Mouse (Mus musculus): ENCODE results near the gene Zfp189. TPM values are rescaled to one million over a fixed set of nuclear protein-coding genes. Genes with fewer than 3 reads are reported as not detected.
"Not testable (repeated sequence)": the region's sequence is repeated elsewhere in the genome, so short reads cannot be mapped to it uniquely, and the experiment has no call there.

Gene Zfp189
- polyA plus RNA-seq (2015; fragmentation: Nextera tagmentation; extraction: Ambion mirVana), result 7.0 and 7.8 TPM in 2 replicates

DNA sequence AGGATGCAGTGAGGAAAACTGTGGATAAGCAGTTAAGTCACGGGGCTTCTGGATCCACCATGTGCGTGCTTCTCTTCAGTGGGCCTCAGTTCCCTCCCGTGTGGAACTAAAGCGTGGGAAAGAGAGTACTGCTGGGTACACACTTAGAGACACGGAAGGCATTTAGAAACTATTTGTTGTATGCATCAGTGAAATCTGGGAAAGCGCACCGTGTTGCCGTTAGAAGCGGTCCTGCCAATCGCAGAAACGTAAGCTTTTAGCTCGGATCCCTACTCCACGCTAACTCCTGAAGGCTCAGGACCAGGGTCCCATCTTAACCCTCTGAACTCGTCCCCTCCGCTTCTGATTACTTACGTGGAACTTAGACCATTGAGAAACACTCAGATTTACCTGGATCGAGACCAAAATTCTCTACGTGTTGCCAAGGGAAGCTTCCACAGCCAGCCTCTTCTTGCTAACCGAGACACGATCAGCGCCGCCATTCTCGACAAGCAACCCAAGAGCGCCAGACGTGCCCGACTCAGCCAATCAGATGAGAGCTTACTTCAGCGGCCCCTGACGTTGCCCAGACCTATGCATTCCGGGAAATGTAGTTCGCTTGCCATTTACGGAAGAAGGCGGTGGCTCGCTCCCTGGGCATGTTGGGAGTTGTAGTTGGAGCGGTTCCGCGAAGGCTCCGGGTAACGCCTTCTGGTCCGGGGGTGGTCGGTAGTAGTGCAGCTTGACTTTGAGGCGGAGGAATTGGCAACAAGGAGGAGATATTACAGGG lies at the start of gene Zfp189, which contains the start of gene Mrpl50:
Gene Zfp189 (plus strand): TSS at position 605 of the 769 bp plus-strand sequence.
Gene Mrpl50 (minus strand): TSS at position 522 of the 769 bp plus-strand sequence.
- Histone ChIP-seq H3K4me3 (ENCODE audit: low read length) (peak within 1 kb of the TSS; percentile 69), H3K4me2 (ENCODE audit: low read depth, low read length) (peak within 1 kb of the TSS; percentile 85), H3K4me1 (ENCODE audit: control insufficient read depth, insufficient read depth, low read length) (peaks cover 7% of the 10 kb centered on the region), H3K9me3 (replicated peaks; ENCODE audit: control insufficient read depth, low read length) (no peaks in the 10 kb centered on the region), H3K36me3 (ENCODE audit: control insufficient read depth, insufficient read depth) (peaks cover 20% of the 10 kb centered on the region), H3K27ac (ENCODE audit: low read length) (peak within 1 kb of the TSS; percentile 66), H3K27me3 (ENCODE audit: control insufficient read depth, insufficient read depth, low read length) (no peaks in the 10 kb centered on the region), H3K9ac (ENCODE audit: low read length) (peak within 1 kb of the TSS; percentile 91)
- under 1% methylated on average over 41 of the region's 41 CpGs for WGBS
- peak; percentile 99 for ATAC-seq (replicated peaks; ENCODE audit: extremely low read depth, insufficient read depth, low FRiP score)

DNA sequence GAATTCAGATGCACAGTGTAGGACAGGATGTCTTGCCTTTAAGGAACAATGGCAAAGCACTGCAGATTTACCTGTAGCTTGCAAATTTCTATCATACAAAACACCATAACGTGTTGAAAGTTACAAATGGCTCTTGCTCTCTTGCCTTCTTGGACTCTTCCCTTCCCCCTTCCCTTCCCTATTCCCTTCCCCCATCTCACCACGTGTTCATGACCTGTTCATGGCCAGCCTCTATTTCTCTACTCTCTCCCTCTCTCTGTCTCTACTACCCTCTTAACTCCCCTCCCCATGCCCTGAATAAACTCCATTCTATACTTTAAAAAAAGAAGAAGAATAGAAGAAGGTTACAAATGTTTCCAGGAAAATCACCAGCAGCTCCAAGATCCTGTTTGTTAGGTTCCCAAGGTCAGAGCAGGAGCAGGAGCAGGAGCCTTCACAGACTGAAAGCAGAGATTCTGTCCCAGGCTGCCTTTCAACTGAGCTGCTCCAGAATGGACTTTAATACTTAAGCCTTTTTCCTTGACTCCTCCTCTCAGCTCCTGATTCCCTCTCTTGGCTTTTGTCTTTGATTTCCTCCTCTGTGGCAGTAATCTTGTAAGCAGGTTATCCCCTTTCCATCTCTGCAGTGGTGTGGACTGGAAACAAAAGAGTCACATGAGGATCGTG lies 47.4 kb upstream of the Zfp189 start, which contains the start of gene Acnat1:
Gene Acnat1 (minus strand): TSS at position 478 of the 666 bp plus-strand sequence.
- ATAC-seq (replicated peaks; ENCODE audit: extremely low read depth, insufficient read depth, low FRiP score), result no peak
- no peaks in the 10 kb centered on the region for H3K9me3 ChIP-seq (replicated peaks; ENCODE audit: control insufficient read depth, low read length)
- H3K4me1 ChIP-seq (ENCODE audit: control insufficient read depth, insufficient read depth, low read length), result peaks cover 2% of the 10 kb centered on the region; the same call in 1 of the 2 replicates
- no peak within 1 kb of the TSS for H3K27ac ChIP-seq (ENCODE audit: low read length)
- no peak within 1 kb of the TSS for H3K9ac ChIP-seq (ENCODE audit: low read length)
- H3K4me3 ChIP-seq (ENCODE audit: low read length), result no peak within 1 kb of the TSS
- no peak within 1 kb of the TSS for H3K4me2 ChIP-seq (ENCODE audit: low read depth, low read length)
- H3K27me3 ChIP-seq (ENCODE audit: control insufficient read depth, insufficient read depth, low read length), result no peaks in the 10 kb centered on the region
- WGBS, result 53% methylated on average over 3 of the region's 3 CpGs
- H3K36me3 ChIP-seq (ENCODE audit: control insufficient read depth, insufficient read depth), result no peaks in the 10 kb centered on the region

DNA sequence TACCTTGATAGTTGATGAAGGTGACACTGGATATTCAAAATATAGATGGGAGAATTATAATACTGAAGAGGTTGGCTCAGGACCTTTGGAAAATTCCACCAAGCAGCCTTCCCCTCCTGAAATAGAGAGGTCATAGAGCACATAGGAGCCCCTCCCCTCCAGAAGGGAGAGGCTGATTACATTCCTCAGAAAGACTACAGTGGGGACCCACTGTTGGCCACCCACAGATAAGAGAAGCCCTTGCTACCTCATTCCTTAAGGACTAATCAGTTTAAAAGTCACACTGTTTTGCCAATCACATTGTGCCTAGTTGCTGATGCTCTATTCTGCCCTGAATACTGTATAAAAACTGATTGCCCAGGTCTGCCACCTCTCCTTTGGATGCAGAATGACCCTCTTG lies 46.4 kb upstream of the Zfp189 start:
- no peak for ATAC-seq (replicated peaks; ENCODE audit: extremely low read depth, insufficient read depth, low FRiP score)
- no peak overlapping the region for H3K9ac ChIP-seq (ENCODE audit: low read length)

DNA sequence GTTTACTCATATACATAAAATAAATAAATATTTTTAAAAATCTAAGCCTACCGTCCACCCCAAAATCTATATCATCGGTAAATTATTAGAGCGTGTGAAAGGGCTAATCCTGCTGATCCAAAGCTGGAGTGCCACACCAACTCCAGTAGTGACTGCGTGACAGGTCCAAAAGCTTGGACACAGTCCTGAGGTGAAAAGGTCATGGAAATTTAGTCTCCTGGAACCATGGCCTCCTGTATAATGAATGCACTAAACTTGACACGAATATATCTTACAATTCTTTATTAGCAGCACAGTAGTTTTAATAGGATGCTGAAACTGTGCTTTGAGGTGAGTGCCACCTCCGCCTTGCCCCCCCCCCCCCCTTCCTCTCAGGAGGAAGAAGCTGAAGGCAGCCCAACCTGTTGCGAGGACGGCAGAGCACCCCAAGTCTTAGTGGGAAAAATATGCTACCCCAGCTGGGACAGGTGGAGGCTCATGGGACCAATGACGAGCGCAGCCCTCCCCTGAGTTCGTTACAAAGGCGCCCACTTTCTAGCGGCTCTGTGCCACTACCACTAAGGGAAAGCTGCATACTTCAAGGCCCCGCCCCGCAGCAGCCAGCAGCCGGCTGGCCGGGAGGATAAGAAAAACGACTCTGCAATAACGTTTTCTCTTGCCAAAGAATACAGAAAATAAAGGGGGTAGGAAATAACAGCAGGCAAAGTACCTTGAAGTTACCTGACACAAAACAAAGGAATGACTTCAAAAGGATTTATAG lies 42.7 kb upstream of the Zfp189 start:
- no peaks in the 10 kb centered on the region for H3K9me3 ChIP-seq (replicated peaks; ENCODE audit: control insufficient read depth, low read length)
- H3K4me1 ChIP-seq (ENCODE audit: control insufficient read depth, insufficient read depth, low read length), result peaks cover 4% of the 10 kb centered on the region; the same call in 1 of the 2 replicates
- peak overlapping the region; percentile 47 for H3K4me3 ChIP-seq (ENCODE audit: low read length)
- H3K9ac ChIP-seq (ENCODE audit: low read length), result peak overlapping the region; percentile 62
- 0 out of 2 replicates have a peak, but pooled peaks cover 2% of the 10 kb centered on the region for H3K27me3 ChIP-seq (ENCODE audit: control insufficient read depth, insufficient read depth, low read length)
- H3K36me3 ChIP-seq (ENCODE audit: control insufficient read depth, insufficient read depth), result no peaks in the 10 kb centered on the region
- WGBS, result 19% methylated on average over 19 of the region's 19 CpGs
- ATAC-seq (replicated peaks; ENCODE audit: extremely low read depth, insufficient read depth, low FRiP score), result no peak; the same call in 1 of the 2 replicates
- peak overlapping the region; percentile 69 for H3K4me2 ChIP-seq (ENCODE audit: low read depth, low read length)
- H3K27ac ChIP-seq (ENCODE audit: low read length), result no peak overlapping the region

More for the DNA sequence above, 46.4 kb upstream of the Zfp189 start:
- H3K4me1 ChIP-seq (ENCODE audit: control insufficient read depth, insufficient read depth, low read length), result peaks cover 2% of the 10 kb centered on the region; the same call in 1 of the 2 replicates
- H3K4me3 ChIP-seq (ENCODE audit: low read length), result no peak overlapping the region
- H3K4me2 ChIP-seq (ENCODE audit: low read depth, low read length), result no peak overlapping the region
- H3K27me3 ChIP-seq (ENCODE audit: control insufficient read depth, insufficient read depth, low read length), result no peaks in the 10 kb centered on the region
- no peak overlapping the region for H3K27ac ChIP-seq (ENCODE audit: low read length)
- no peaks in the 10 kb centered on the region for H3K9me3 ChIP-seq (replicated peaks; ENCODE audit: control insufficient read depth, low read length)
- no peaks in the 10 kb centered on the region for H3K36me3 ChIP-seq (ENCODE audit: control insufficient read depth, insufficient read depth)

DNA sequence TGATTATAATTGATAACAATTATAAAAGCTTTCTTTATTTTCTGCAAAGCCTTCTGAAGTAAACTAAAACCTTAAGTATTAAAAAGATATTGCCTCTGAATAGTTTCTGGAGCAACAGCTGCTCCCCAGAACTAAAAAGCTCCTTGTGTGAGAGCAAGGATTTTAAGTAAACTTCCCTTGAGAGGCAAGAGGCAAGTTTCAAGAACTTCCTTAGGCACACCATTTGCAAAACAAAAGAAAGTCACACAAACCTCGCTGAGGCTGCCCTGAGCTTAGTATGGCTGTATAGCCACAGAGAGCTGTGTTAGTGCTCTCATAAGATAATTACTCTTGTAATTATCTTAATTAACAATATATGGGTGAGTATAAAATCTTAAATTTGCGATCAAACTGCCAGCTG lies 41.9 kb upstream of the Zfp189 start:
- H3K27me3 ChIP-seq (ENCODE audit: control insufficient read depth, insufficient read depth, low read length); H3K4me2 ChIP-seq (ENCODE audit: low read depth, low read length); ATAC-seq (replicated peaks; ENCODE audit: extremely low read depth, insufficient read depth, low FRiP score); H3K4me3 ChIP-seq (ENCODE audit: low read length); H3K9me3 ChIP-seq (replicated peaks; ENCODE audit: control insufficient read depth, low read length); H3K27ac ChIP-seq (ENCODE audit: low read length); H3K4me1 ChIP-seq (ENCODE audit: control insufficient read depth, insufficient read depth, low read length); H3K36me3 ChIP-seq (ENCODE audit: control insufficient read depth, insufficient read depth); H3K9ac ChIP-seq (ENCODE audit: low read length): not testable (repeated sequence)
- 65% methylated on average over 2 of the region's 2 CpGs for WGBS

DNA sequence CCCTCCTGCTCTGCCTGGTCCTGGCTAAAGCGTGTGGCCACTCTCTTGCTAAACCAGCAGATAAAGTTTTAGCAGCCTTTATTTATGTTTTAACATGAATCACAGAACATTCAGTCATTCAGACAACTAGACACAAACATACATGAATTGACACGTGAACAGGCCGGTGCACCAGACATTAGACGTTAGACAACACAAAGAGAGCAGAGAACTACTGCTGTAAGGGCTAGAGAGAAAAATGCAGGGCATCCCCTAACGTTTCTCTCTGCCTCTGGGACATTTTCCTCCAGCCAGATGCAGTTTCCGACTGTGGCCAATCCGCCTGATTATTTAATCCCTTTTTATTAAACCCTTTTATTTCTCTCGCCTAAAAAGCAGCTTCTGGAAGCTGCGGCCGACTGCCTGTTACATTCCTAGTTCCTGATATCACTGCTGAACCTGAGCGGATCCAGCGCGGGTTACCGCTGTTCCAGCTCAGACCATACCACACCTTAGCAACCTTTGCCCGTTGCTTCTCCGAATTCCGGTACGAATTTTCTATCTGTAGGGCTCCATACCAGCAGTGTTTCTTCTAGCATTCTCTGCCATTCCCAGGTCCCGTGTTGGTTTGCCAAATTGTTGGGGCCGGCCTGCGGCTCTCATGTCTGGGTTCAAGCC lies 40.7 kb upstream of the Zfp189 start:
- H3K4me2 ChIP-seq (ENCODE audit: low read depth, low read length), result peak overlapping the region; percentile 40
- peaks cover 4% of the 10 kb centered on the region; the same call in 1 of the 2 replicates for H3K4me1 ChIP-seq (ENCODE audit: control insufficient read depth, insufficient read depth, low read length)
- 21% methylated on average over 21 of the region's 21 CpGs for WGBS
- no peaks in the 10 kb centered on the region for H3K36me3 ChIP-seq (ENCODE audit: control insufficient read depth, insufficient read depth)
- peak overlapping the region; percentile 14; the same call in 1 of the 2 replicates for H3K4me3 ChIP-seq (ENCODE audit: low read length)
- no peaks in the 10 kb centered on the region for H3K9me3 ChIP-seq (replicated peaks; ENCODE audit: control insufficient read depth, low read length)
- no peak for ATAC-seq (replicated peaks; ENCODE audit: extremely low read depth, insufficient read depth, low FRiP score)
- 0 out of 2 replicates have a peak, but pooled peaks cover 2% of the 10 kb centered on the region for H3K27me3 ChIP-seq (ENCODE audit: control insufficient read depth, insufficient read depth, low read length)
- H3K27ac ChIP-seq (ENCODE audit: low read length), result no peak overlapping the region
- no peak overlapping the region; the same call in 1 of the 2 replicates for H3K9ac ChIP-seq (ENCODE audit: low read length)

DNA sequence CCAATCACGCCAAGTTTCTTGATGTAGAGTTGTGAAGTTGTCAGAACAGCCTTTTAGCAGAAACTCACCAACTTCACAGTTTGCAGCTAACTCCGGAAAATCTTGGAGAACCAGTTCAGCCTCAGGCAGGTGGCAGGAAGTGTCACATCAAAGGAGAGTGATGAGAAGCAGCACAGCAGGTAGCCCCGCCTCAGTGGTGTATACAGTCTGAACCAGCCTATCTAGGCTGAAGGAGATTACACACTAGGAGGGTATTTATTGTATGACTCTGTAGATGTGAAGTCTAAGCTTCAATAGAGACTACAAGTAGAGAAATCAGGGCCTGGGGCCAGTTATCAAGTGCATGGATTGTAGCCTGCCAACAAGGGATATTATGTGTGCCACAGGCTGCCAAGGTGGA lies 40.1 kb upstream of the Zfp189 start:
- no peak for ATAC-seq (replicated peaks; ENCODE audit: extremely low read depth, insufficient read depth, low FRiP score)
- WGBS, result 55% methylated on average over 3 of the region's 3 CpGs
- Histone ChIP-seq H3K9me3 (replicated peaks; ENCODE audit: control insufficient read depth, low read length) (no peaks in the 10 kb centered on the region), H3K36me3 (ENCODE audit: control insufficient read depth, insufficient read depth) (no peaks in the 10 kb centered on the region), H3K27ac (ENCODE audit: low read length) (no peak overlapping the region), H3K27me3 (ENCODE audit: control insufficient read depth, insufficient read depth, low read length) (0 out of 2 replicates have a peak, but pooled peaks cover 2% of the 10 kb centered on the region), H3K9ac (ENCODE audit: low read length) (no peak overlapping the region), H3K4me3 (ENCODE audit: low read length) (no peak overlapping the region), H3K4me1 (ENCODE audit: control insufficient read depth, insufficient read depth, low read length) (peaks cover 4% of the 10 kb centered on the region; the same call in 1 of the 2 replicates), H3K4me2 (ENCODE audit: low read depth, low read length) (no peak overlapping the region; the same call in 1 of the 2 replicates)

DNA sequence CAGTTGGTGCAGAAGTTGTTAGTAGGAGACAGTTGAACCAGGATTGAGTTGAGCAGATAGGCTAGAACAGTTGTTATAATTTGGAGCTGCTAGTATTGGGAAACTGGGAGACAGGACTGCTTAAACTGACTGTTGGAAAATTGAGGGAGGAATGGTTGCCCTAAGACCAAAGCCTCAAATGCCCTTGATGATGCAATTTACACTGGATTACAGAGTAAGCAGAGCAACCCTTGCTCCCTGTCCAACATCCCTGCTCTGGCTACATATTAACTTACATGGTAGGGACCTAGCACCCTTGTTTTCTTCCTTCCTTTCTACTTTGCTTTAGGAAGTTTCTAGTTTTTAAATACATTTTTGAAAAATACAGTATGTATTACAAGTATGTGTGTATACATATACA lies 35.5 kb upstream of the Zfp189 start:
- no peaks in the 10 kb centered on the region for H3K9me3 ChIP-seq (replicated peaks; ENCODE audit: control insufficient read depth, low read length)
- H3K4me3 ChIP-seq (ENCODE audit: low read length), result no peak overlapping the region
- H3K4me1 ChIP-seq (ENCODE audit: control insufficient read depth, insufficient read depth, low read length), result 0 out of 2 replicates have a peak, but pooled peaks cover 2% of the 10 kb centered on the region
- ATAC-seq (replicated peaks; ENCODE audit: extremely low read depth, insufficient read depth, low FRiP score), result no peak
- no peak overlapping the region for H3K9ac ChIP-seq (ENCODE audit: low read length)
- H3K36me3 ChIP-seq (ENCODE audit: control insufficient read depth, insufficient read depth), result no peaks in the 10 kb centered on the region
- no peak overlapping the region for H3K4me2 ChIP-seq (ENCODE audit: low read depth, low read length)
- 0 out of 2 replicates have a peak, but pooled peaks cover 2% of the 10 kb centered on the region for H3K27me3 ChIP-seq (ENCODE audit: control insufficient read depth, insufficient read depth, low read length)
- no peak overlapping the region for H3K27ac ChIP-seq (ENCODE audit: low read length)
